Mouse (Mus musculus) neural tube, embryonic 10.5 days (tissue): ENCODE results near the gene Mogs.

Source experiments
- DNase-seq: peaks from one replicate; pipeline ENCODE4 v3.0.0-alpha.2; 2017; ENCODE audit warnings: low spot score; ENCODE audit errors: extremely low spot score

Mogs gene

GRCm38 (mm10) chr6:83115011-83115671 lies at the start of gene Mogs:
TSS of gene Mogs (plus strand) at chr6:83115496.
- DNase-seq, result peak; percentile 96

- no peak for DNase-seq
Measured at GRCm38 (mm10) chr6:83065995-83066394, 49.3 kb upstream of the Mogs start.

GRCm38 (mm10) chr6:83066441-83066840 lies 48.9 kb upstream of the Mogs start:
- DNase-seq, result no peak

GRCm38 (mm10) chr6:83068221-83068620 lies 47.1 kb upstream of the Mogs start:
- DNase-seq, result no peak

- DNase-seq, result peak; percentile 70
Measured at GRCm38 (mm10) chr6:83068706-83069487, 46.4 kb upstream of the Mogs start.

GRCm38 (mm10) chr6:83069488-83070246 lies 45.6 kb upstream of the Mogs start:
- peak; percentile 66 for DNase-seq

GRCm38 (mm10) chr6:83070247-83070310 lies 45.2 kb upstream of the Mogs start, which contains the start of gene Tlx2:
TSS of gene Tlx2 (minus strand) at chr6:83070293.
- no peak for DNase-seq

GRCm38 (mm10) chr6:83070311-83071219 lies 44.7 kb upstream of the Mogs start:
- peak; percentile 82 for DNase-seq

- DNase-seq, result no peak
Measured at GRCm38 (mm10) chr6:83071220-83071619, 44.1 kb upstream of the Mogs start.

- DNase-seq, result no peak
Measured at GRCm38 (mm10) chr6:83074979-83075378, 40.3 kb upstream of the Mogs start.

GRCm38 (mm10) chr6:83077630-83078323 lies 37.5 kb upstream of the Mogs start, which contains the start of gene Pcgf1:
TSS of gene Pcgf1 (plus strand) at chr6:83077869.
- no peak for DNase-seq

GRCm38 (mm10) chr6:83078324-83078858 lies 36.9 kb upstream of the Mogs start:
- DNase-seq, result peak; percentile 100

- no peak for DNase-seq
Measured at GRCm38 (mm10) chr6:83080210-83080609, 35.1 kb upstream of the Mogs start.

- no peak for DNase-seq
Measured at GRCm38 (mm10) chr6:83083497-83083896, 31.8 kb upstream of the Mogs start.

GRCm38 (mm10) chr6:83084477-83084876 lies 30.8 kb upstream of the Mogs start:
- no peak for DNase-seq

GRCm38 (mm10) chr6:83086121-83087035 lies 28.9 kb upstream of the Mogs start, which contains the start of gene Lbx2:
TSS of gene Lbx2 (plus strand) at chr6:83086367.
- DNase-seq, result peak; percentile 49

GRCm38 (mm10) chr6:83087205-83087925 lies 27.9 kb upstream of the Mogs start:
- DNase-seq, result peak; percentile 63

GRCm38 (mm10) chr6:83087926-83088260 lies 27.4 kb upstream of the Mogs start:
- DNase-seq, result no peak
